Comparison of ENCODE assay signal across 8 mouse cellular contexts in the genomic region with DNA sequence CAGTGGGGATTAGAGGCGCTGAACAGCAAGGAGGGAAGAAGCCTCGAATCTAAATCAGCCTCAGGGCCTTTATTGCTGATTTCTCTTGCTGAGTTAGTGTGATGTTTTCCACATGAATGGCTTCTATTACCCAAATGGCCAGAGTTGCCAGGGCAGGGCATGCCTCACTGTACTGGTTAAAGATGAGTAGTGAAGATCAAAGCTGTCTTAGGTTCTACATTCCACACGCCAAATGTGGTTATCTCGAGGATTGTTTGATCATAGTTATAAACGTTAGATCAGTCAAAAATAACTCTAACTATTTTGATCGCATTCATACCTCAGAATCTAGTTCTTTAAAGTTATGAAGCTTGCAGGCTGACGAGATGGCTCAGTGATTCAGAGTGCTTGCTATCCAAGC.
"Had no signal": no experiment of that assay in that cellular context is flagged by ENCODE, and none has a peak within 500 bp of the region (broad histone marks: within the 10 kb centered on the region; RNA-seq: fewer than 3 reads in every experiment).

No protein-coding gene starts in this region.

- DNase-seq: liver, postnatal 0 days; lung, adult 2 months; lung, postnatal 14 days; lung, postnatal 36 days; right cerebral cortex, postnatal 14 days; thymus, adult 2 months; thymus, postnatal 14 days; thymus, postnatal 36 days had no signal
